Mouse (Mus musculus): ENCODE measurements around the gene Ern1. TPM values are rescaled to one million over a fixed set of nuclear protein-coding genes. Genes with fewer than 3 reads are reported as not detected.

Gene Ern1
- polyA plus RNA-seq, 1 experiment from 2014 or later = 4.8 TPM

DNA sequence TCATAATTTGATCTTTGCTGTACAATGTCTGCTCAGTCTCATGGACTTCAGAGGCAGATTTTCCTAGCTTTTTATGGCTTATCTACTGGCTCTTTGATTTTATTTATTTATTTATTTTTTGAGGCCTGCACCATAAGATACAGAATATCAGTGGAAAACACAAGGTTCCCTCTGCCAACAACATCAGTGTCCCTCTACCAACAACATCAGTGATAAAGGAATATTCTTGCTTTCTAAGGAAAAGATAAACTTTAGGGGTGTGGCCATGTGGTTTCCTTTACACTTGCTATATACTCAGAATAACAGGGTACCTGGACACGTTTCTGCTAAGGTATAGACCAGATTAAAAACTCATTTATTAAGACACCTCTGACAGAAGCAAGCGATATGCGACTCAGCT, 48.3 kb downstream of the Ern1 start:
- WGBS = 90% methylated on average over 3 of the region's 3 CpGs
- H3K9me3 ChIP-seq (replicated peaks; ENCODE audit: control insufficient read depth, low read length, poor library complexity, severe bottlenecking) = no peaks in the 10 kb centered on the region
- no peaks in the 10 kb centered on the region for H3K4me1 ChIP-seq (ENCODE audit: control insufficient read depth, insufficient read depth, low read length)
- ATAC-seq = no peak
- H3K27ac ChIP-seq (ENCODE audit: low read length) = no peak overlapping the region
- H3K36me3 ChIP-seq (ENCODE audit: control insufficient read depth, insufficient read depth, low read length) = no peaks in the 10 kb centered on the region
- no peak overlapping the region for H3K4me2 ChIP-seq (ENCODE audit: low read length)
- H3K27me3 ChIP-seq (ENCODE audit: control insufficient read depth, insufficient read depth, low read depth, low read length) = no peaks in the 10 kb centered on the region
- no peak overlapping the region for H3K9ac ChIP-seq (ENCODE audit: low read depth, low read length)
- H3K4me3 ChIP-seq (ENCODE audit: low read depth, low read length) = no peak overlapping the region

DNA sequence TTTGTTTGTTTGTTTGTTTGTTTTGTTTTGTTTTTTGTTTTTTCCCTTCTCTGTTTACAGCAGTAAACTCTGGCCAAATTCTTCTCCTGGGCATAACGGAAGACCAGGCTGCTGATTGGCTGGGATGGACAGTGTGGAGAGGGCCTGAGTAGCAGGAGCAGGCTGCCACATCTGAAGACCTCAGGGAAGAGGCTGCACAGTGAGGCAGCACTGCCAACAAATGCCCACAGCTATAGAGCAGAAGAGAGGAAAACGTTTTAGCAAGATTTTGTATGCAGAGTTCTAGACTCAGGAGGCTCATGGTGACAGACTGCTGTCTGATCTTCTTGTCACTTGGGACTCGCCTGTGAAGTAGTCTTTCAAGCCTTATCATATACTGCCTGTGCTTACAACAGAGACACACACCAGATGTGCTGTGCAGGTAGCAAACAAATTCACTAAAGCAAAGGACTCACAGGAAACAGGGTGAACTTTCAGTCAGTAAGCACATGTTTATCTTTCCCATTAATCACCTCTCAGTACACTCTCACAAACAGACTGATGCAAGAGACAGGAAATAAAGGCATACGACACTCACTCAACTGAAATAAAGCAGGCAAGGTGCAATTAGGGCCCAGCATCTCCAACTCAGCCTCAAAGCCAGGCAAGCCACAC, 49.0 kb downstream of the Ern1 start:
- H3K27ac ChIP-seq (ENCODE audit: low read length) = no peak overlapping the region
- WGBS = 69% methylated on average over 4 of the region's 4 CpGs
- ATAC-seq = no peak
- no peaks in the 10 kb centered on the region; the same call in 1 of the 2 replicates for H3K36me3 ChIP-seq (ENCODE audit: control insufficient read depth, insufficient read depth, low read length)
- H3K4me2 ChIP-seq (ENCODE audit: low read length) = no peak overlapping the region
- H3K27me3 ChIP-seq (ENCODE audit: control insufficient read depth, insufficient read depth, low read depth, low read length) = no peaks in the 10 kb centered on the region
- no peaks in the 10 kb centered on the region for H3K9me3 ChIP-seq (replicated peaks; ENCODE audit: control insufficient read depth, low read length, poor library complexity, severe bottlenecking)
- H3K9ac ChIP-seq (ENCODE audit: low read depth, low read length) = no peak overlapping the region
- no peak overlapping the region for H3K4me3 ChIP-seq (ENCODE audit: low read depth, low read length)
- no peaks in the 10 kb centered on the region for H3K4me1 ChIP-seq (ENCODE audit: control insufficient read depth, insufficient read depth, low read length)

DNA sequence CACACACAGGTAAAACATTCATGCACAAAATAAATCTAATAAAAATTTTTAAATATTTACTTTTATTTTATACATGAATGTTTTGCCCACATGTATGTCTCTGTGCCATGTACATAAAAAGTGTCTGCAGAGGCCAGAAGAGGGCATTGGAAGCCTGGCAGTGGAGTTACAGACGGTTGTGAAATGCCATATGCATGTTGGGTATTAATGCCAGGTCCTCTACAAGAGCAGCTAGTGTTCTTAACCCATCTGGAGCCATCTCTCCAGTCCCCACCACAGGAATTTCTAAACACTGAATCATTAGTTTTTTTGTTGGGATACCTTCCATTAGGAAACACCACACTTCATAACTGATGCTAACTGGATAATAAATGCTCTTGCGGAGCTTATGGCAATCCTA, 50.1 kb downstream of the Ern1 start:
- H3K36me3 ChIP-seq (ENCODE audit: control insufficient read depth, insufficient read depth, low read length) = peaks cover 2% of the 10 kb centered on the region; the same call in 1 of the 2 replicates
- no peak for ATAC-seq
- no peak overlapping the region for H3K4me2 ChIP-seq (ENCODE audit: low read length)
- no peak overlapping the region for H3K27ac ChIP-seq (ENCODE audit: low read length)
- H3K4me3 ChIP-seq (ENCODE audit: low read depth, low read length) = no peak overlapping the region
- H3K27me3 ChIP-seq (ENCODE audit: control insufficient read depth, insufficient read depth, low read depth, low read length) = no peaks in the 10 kb centered on the region
- 82% methylated on average over 2 of the region's 2 CpGs for WGBS
- no peaks in the 10 kb centered on the region for H3K4me1 ChIP-seq (ENCODE audit: control insufficient read depth, insufficient read depth, low read length)
- no peaks in the 10 kb centered on the region for H3K9me3 ChIP-seq (replicated peaks; ENCODE audit: control insufficient read depth, low read length, poor library complexity, severe bottlenecking)
- H3K9ac ChIP-seq (ENCODE audit: low read depth, low read length) = no peak overlapping the region

DNA sequence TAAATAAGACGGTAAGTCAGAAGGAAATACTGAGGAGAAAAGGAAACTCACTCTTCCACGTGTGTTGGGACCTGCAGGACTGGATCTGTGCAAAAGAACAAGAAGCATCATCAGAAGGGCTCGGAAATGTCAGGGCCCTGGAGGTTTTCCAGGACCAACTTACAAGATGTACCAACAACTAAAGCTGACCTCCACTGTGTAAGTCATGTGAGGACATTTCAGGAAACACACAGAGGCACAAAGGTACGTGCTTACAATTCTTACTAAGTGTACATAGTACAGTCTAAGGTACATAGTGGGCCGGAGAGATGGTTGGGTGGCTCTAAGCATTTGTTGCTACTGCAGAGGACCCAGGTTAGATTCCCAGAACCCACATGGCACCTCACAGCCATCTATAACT, 50.6 kb downstream of the Ern1 start:
- ATAC-seq = no peak
- Histone ChIP-seq H3K36me3 (ENCODE audit: control insufficient read depth, insufficient read depth, low read length) (peaks cover 2% of the 10 kb centered on the region; the same call in 1 of the 2 replicates), H3K4me3 (ENCODE audit: low read depth, low read length) (no peak overlapping the region), H3K9ac (ENCODE audit: low read depth, low read length) (no peak overlapping the region), H3K9me3 (replicated peaks; ENCODE audit: control insufficient read depth, low read length, poor library complexity, severe bottlenecking) (no peaks in the 10 kb centered on the region), H3K27ac (ENCODE audit: low read length) (no peak overlapping the region), H3K27me3 (ENCODE audit: control insufficient read depth, insufficient read depth, low read depth, low read length) (no peaks in the 10 kb centered on the region), H3K4me1 (ENCODE audit: control insufficient read depth, insufficient read depth, low read length) (no peaks in the 10 kb centered on the region), H3K4me2 (ENCODE audit: low read length) (no peak overlapping the region)
- 93% methylated on average over 5 of the region's 5 CpGs for WGBS

DNA sequence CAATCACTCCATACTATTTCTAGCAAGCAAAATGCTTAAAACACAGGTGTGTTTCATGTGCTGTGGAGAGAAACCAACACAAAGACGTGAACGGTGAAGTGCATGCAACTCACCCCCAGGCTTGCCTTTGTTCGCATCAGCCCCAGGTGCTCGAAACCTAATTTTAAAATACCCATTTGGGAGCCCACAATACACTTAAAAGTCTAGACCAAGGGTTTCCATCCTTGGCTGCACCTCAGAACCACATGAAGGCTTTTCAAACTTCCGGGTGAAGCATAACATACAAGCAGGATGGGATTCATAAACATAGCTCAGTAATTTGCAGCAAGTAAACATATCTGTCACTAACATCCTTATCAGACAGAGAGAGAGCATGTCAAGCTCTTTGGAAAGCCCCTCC, 57.3 kb downstream of the Ern1 start:
- no peaks in the 10 kb centered on the region for H3K9me3 ChIP-seq (replicated peaks; ENCODE audit: control insufficient read depth, low read length, poor library complexity, severe bottlenecking)
- H3K27me3 ChIP-seq (ENCODE audit: control insufficient read depth, insufficient read depth, low read depth, low read length) = no peaks in the 10 kb centered on the region
- no peaks in the 10 kb centered on the region for H3K4me1 ChIP-seq (ENCODE audit: control insufficient read depth, insufficient read depth, low read length)
- no peak overlapping the region for H3K27ac ChIP-seq (ENCODE audit: low read length)
- WGBS = 90% methylated on average over 5 of the region's 5 CpGs
- H3K4me2 ChIP-seq (ENCODE audit: low read length) = no peak overlapping the region
- no peak for ATAC-seq
- H3K4me3 ChIP-seq (ENCODE audit: low read depth, low read length) = no peak overlapping the region
- peaks cover 6% of the 10 kb centered on the region; the same call in 1 of the 2 replicates for H3K36me3 ChIP-seq (ENCODE audit: control insufficient read depth, insufficient read depth, low read length)
- H3K9ac ChIP-seq (ENCODE audit: low read depth, low read length) = no peak overlapping the region

DNA sequence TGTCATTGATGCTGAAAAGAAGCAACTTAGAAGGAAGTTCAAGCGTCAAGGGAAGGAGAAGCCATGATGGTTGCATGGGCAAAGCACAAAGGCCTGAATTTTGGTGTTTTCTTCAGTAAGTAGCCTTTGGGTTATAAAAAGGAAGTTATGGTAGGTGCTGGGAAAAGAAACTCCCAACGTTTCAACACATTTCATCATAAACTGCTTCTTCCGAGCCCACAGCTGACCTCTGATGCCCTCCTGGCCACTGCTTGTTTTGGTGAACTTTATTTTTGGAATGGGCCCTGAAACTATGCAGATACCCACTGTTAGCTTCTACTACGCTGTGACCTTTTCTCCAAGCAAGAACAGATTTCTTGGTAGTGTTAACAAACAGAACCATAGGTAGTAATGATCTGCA, 58.0 kb downstream of the Ern1 start:
- 83% methylated on average over 4 of the region's 4 CpGs for WGBS
- H3K36me3 ChIP-seq (ENCODE audit: control insufficient read depth, insufficient read depth, low read length) = peaks cover 6% of the 10 kb centered on the region; the same call in 1 of the 2 replicates
- H3K27me3 ChIP-seq (ENCODE audit: control insufficient read depth, insufficient read depth, low read depth, low read length) = no peaks in the 10 kb centered on the region
- no peak overlapping the region for H3K27ac ChIP-seq (ENCODE audit: low read length)
- no peak overlapping the region for H3K9ac ChIP-seq (ENCODE audit: low read depth, low read length)
- H3K4me1 ChIP-seq (ENCODE audit: control insufficient read depth, insufficient read depth, low read length) = no peaks in the 10 kb centered on the region
- H3K9me3 ChIP-seq (replicated peaks; ENCODE audit: control insufficient read depth, low read length, poor library complexity, severe bottlenecking) = no peaks in the 10 kb centered on the region
- no peak overlapping the region for H3K4me3 ChIP-seq (ENCODE audit: low read depth, low read length)
- ATAC-seq = no peak
- H3K4me2 ChIP-seq (ENCODE audit: low read length) = no peak overlapping the region

DNA sequence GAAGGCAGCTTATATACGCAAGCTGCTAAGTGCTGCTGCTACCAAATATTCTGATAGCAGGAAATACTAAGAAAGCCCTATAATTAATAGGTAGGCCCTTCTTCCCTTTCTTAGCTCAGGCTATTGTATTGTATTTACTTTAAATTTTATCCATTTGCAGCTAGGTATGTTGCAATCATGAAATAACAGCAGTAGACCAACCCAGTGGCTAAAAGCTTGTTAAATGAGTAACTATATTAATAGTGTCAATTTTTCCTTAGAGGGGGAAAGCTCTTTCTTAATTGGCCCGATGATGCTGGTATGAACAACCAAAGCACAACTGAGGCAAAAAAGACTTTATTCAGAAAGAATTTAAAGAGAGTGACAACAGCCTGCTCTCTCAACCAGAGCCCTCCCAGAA, 59.1 kb downstream of the Ern1 start:
- Histone ChIP-seq H3K27ac (ENCODE audit: low read length) (no peak overlapping the region), H3K9ac (ENCODE audit: low read depth, low read length) (no peak overlapping the region), H3K27me3 (ENCODE audit: control insufficient read depth, insufficient read depth, low read depth, low read length) (no peaks in the 10 kb centered on the region), H3K4me2 (ENCODE audit: low read length) (no peak overlapping the region), H3K36me3 (ENCODE audit: control insufficient read depth, insufficient read depth, low read length) (peaks cover 6% of the 10 kb centered on the region; the same call in 1 of the 2 replicates), H3K9me3 (replicated peaks; ENCODE audit: control insufficient read depth, low read length, poor library complexity, severe bottlenecking) (no peaks in the 10 kb centered on the region), H3K4me1 (ENCODE audit: control insufficient read depth, insufficient read depth, low read length) (no peaks in the 10 kb centered on the region), H3K4me3 (ENCODE audit: low read depth, low read length) (no peak overlapping the region)
- ATAC-seq = no peak
- WGBS = 95% methylated on average over 2 of the region's 2 CpGs

DNA sequence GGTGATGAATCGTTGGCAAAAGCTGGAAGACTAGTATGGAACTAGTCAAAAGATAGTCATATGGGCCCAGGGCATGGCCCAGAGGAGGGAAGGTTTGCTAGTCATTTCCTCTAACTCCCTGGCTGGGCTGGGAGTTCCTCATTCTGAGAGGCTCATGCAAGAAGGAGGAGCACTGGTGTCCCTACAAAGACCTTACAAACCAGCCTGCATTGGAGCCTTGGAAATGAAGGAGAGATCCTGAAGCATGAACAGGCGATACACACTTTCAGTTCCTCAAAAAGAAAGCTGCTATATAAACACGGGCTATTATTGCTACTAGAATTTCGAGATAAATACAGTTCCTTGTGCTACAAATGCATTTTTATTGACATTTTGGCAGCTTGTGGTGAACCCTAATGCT, 59.5 kb downstream of the Ern1 start:
- Histone ChIP-seq H3K36me3 (ENCODE audit: control insufficient read depth, insufficient read depth, low read length) (peaks cover 6% of the 10 kb centered on the region; the same call in 1 of the 2 replicates), H3K27me3 (ENCODE audit: control insufficient read depth, insufficient read depth, low read depth, low read length) (no peaks in the 10 kb centered on the region), H3K4me3 (ENCODE audit: low read depth, low read length) (no peak overlapping the region), H3K4me2 (ENCODE audit: low read length) (no peak overlapping the region), H3K27ac (ENCODE audit: low read length) (no peak overlapping the region), H3K4me1 (ENCODE audit: control insufficient read depth, insufficient read depth, low read length) (no peaks in the 10 kb centered on the region), H3K9me3 (replicated peaks; ENCODE audit: control insufficient read depth, low read length, poor library complexity, severe bottlenecking) (no peaks in the 10 kb centered on the region), H3K9ac (ENCODE audit: low read depth, low read length) (no peak overlapping the region)
- no peak for ATAC-seq
- 93% methylated on average over 4 of the region's 4 CpGs for WGBS

DNA sequence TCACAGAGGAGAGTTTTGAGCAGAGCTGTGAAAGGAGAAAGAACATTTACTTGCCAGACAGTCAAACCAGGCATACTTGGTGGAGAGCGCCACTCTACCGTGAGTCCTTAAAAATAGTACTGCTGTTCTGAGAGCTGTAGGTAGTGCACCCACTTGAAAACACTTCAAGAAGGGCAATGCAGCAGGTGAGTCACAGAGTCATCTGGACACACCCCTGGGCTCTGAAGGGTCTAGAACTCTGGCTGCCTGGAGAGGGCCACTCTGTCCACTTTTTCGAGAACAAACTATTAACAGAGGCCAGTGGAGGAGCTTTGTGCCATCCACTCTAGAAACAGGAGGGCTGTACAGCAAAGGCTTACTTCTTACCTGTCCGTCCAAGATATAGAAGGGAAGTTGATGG, 61.2 kb downstream of the Ern1 start:
- Histone ChIP-seq H3K27me3 (ENCODE audit: control insufficient read depth, insufficient read depth, low read depth, low read length) (no peaks in the 10 kb centered on the region), H3K4me2 (ENCODE audit: low read length) (no peak overlapping the region), H3K4me3 (ENCODE audit: low read depth, low read length) (no peak overlapping the region), H3K9ac (ENCODE audit: low read depth, low read length) (no peak overlapping the region), H3K36me3 (ENCODE audit: control insufficient read depth, insufficient read depth, low read length) (0 out of 2 replicates have a peak, but pooled peaks cover 2% of the 10 kb centered on the region), H3K4me1 (ENCODE audit: control insufficient read depth, insufficient read depth, low read length) (no peaks in the 10 kb centered on the region), H3K27ac (ENCODE audit: low read length) (no peak overlapping the region), H3K9me3 (replicated peaks; ENCODE audit: control insufficient read depth, low read length, poor library complexity, severe bottlenecking) (no peaks in the 10 kb centered on the region)
- WGBS = 97% methylated on average over 4 of the region's 4 CpGs
- no peak for ATAC-seq

All from midbrain, embryonic 16.5 days (tissue).